Mouse (Mus musculus): ENCODE measurements around the gene Aox2. TPM values are rescaled to one million over a fixed set of nuclear protein-coding genes. Genes with fewer than 3 reads are reported as not detected.
A peak's percentile ranks its signal among the peaks of the same experiment; 100 is the strongest.

Aox2 gene
- total RNA-seq, 1 experiment from 2014 or later = 0.09 TPM

DNA sequence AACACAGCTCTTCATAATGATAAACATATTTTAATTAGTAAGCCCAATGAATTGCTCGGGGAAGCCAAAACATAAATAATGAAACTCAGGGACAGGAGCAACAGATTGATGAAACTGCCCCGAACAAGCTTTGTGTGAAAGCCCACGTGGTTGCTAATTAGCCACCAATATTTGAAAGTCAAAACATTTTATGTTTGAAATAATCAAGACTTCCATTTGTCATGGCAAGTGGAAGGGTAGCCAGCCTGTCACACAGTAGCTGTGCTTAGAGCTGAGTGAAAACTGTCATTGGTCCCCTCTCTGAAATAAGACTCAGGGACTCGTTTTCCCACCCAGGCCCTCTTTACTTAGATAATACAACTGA lies 3.5 kb downstream of the Aox2 start:
- ATAC-seq (replicated peaks; ENCODE audit: low read depth, poor library complexity, severe bottlenecking) = no peak

- no peak for ATAC-seq (replicated peaks; ENCODE audit: low read depth, poor library complexity, severe bottlenecking)
Measured at GRCm38 (mm10) chr1:58284505-58284904, 6.4 kb downstream of the Aox2 start.

GRCm38 (mm10) chr1:58288091-58288490 lies 10.0 kb downstream of the Aox2 start:
- ATAC-seq (replicated peaks; ENCODE audit: low read depth, poor library complexity, severe bottlenecking) = no peak

DNA sequence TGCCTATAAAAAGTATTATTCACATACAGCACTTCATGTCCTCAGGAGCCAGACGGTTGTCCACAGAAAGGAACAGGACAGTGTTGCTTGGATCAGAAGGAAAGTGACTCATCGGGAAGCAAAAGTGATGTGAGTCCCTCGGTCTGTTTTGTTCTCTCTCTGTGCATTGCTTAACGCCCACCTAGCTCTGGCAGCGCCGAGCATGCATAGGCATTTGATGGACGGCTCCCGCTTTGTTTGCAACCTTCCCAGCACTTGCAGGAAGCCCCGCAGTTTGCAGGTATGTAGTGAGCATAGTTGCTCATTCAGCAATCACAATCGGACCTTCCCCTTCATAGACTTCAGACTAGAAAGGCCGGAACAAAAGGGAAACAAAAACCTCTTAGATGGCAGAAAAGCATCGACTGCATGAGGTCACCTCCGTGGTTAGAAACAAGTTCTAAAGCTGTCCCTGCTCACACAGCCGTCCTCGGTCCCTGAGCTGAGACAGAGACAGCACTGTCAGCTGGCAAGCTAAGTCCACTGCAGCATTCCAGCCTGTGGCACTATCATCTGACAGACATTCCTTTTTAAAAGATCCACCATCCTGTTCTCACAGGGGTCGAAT lies 11.8 kb downstream of the Aox2 start:
- no peak for ATAC-seq (replicated peaks; ENCODE audit: low read depth, poor library complexity, severe bottlenecking)

- ATAC-seq (replicated peaks; ENCODE audit: low read depth, poor library complexity, severe bottlenecking) = no peak
Measured at GRCm38 (mm10) chr1:58291394-58292300, 13.5 kb downstream of the Aox2 start.

DNA sequence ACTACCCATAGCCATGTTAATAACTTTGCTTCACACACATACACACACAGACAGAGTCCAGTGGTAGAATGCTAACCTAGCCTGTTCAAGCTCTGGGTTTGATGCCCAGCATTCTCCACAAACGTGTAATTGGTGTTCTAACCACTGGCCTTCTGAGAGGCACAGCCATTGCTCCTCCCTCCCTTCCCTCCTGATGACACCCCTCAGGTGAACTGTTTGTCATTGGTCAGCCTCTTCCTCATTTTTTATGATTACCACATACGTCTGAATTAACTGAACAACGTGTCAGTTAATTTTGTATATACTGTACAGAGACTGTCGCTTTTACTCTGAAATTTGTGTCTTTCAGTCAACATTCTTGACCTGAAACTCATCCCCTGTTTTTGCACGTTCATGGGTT lies 16.6 kb downstream of the Aox2 start:
- 0 out of 2 replicates have a peak, but pooled peaks have one; percentile 10 for ATAC-seq (replicated peaks; ENCODE audit: low read depth, poor library complexity, severe bottlenecking)

GRCm38 (mm10) chr1:58296278-58296677 lies 18.2 kb downstream of the Aox2 start:
- peak; percentile 97 for ATAC-seq (replicated peaks; ENCODE audit: low read depth, poor library complexity, severe bottlenecking)

DNA sequence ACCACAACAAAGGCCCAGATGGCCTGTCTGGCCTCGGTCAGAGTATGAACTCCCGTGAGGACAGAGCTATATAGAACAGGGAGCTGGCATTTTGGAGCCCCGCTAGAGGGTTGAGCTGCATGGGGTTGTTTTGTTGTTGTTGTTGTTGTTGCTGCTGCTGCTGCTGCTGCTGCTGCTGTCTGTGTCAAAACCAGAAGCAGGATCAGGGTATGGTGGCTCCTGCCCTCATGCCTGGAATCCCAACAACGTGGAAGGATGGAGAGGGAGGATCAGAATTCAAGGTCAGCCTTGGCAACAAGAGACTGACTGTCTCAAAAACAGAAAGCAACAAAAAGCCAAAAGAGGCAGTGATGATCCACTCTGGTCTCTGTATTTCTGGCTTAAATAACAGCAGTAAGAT lies 18.7 kb downstream of the Aox2 start:
- ATAC-seq (replicated peaks; ENCODE audit: low read depth, poor library complexity, severe bottlenecking) = no peak

GRCm38 (mm10) chr1:58298347-58298746 lies 20.2 kb downstream of the Aox2 start:
- ATAC-seq (replicated peaks; ENCODE audit: low read depth, poor library complexity, severe bottlenecking) = no peak

- no peak for ATAC-seq (replicated peaks; ENCODE audit: low read depth, poor library complexity, severe bottlenecking)
Measured at GRCm38 (mm10) chr1:58301073-58301472, 22.9 kb downstream of the Aox2 start.

- no peak for ATAC-seq (replicated peaks; ENCODE audit: low read depth, poor library complexity, severe bottlenecking)
Measured at GRCm38 (mm10) chr1:58302015-58302414, 23.9 kb downstream of the Aox2 start.

- no peak for ATAC-seq (replicated peaks; ENCODE audit: low read depth, poor library complexity, severe bottlenecking)
Measured at GRCm38 (mm10) chr1:58303009-58303408, 24.9 kb downstream of the Aox2 start.

- peak; percentile 96 for ATAC-seq (replicated peaks; ENCODE audit: low read depth, poor library complexity, severe bottlenecking)
Measured at GRCm38 (mm10) chr1:58303726-58304125, 25.6 kb downstream of the Aox2 start.

GRCm38 (mm10) chr1:58304296-58304695 lies 26.2 kb downstream of the Aox2 start:
- ATAC-seq (replicated peaks; ENCODE audit: low read depth, poor library complexity, severe bottlenecking) = peak; percentile 20; the same call in 1 of the 2 replicates

- ATAC-seq (replicated peaks; ENCODE audit: low read depth, poor library complexity, severe bottlenecking) = no peak
Measured at GRCm38 (mm10) chr1:58307181-58307580, 29.1 kb downstream of the Aox2 start.

- ATAC-seq (replicated peaks; ENCODE audit: low read depth, poor library complexity, severe bottlenecking) = no peak
Measured at GRCm38 (mm10) chr1:58308594-58308993, 30.5 kb downstream of the Aox2 start.

- no peak for ATAC-seq (replicated peaks; ENCODE audit: low read depth, poor library complexity, severe bottlenecking)
Measured at GRCm38 (mm10) chr1:58309853-58310252, 31.7 kb downstream of the Aox2 start.

GRCm38 (mm10) chr1:58311221-58311864 lies 33.2 kb downstream of the Aox2 start:
- peak; percentile 88 for ATAC-seq (replicated peaks; ENCODE audit: low read depth, poor library complexity, severe bottlenecking)

DNA sequence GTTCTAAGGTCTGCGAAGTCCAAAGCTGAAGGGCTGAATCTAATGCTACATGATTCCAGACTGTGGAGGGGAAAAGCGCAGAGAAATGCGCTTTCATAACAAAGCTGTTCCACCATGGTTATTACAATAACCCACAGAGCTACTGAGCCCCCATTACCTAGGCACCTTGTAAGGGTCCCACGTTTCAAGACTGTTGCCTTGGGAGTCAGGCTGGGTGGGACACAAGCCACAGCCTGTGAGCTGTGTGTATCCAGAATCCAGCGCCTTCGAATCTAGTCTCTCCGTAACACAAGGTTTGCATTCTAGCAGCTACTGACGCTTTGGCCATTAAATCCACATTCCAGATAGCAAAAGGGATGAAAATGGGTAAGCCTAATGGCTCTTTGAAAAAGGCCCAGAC lies 35.0 kb downstream of the Aox2 start:
- no peak for ATAC-seq (replicated peaks; ENCODE audit: low read depth, poor library complexity, severe bottlenecking)

- ATAC-seq (replicated peaks; ENCODE audit: low read depth, poor library complexity, severe bottlenecking) = no peak
Measured at GRCm38 (mm10) chr1:58315532-58315931, 37.4 kb downstream of the Aox2 start.

DNA sequence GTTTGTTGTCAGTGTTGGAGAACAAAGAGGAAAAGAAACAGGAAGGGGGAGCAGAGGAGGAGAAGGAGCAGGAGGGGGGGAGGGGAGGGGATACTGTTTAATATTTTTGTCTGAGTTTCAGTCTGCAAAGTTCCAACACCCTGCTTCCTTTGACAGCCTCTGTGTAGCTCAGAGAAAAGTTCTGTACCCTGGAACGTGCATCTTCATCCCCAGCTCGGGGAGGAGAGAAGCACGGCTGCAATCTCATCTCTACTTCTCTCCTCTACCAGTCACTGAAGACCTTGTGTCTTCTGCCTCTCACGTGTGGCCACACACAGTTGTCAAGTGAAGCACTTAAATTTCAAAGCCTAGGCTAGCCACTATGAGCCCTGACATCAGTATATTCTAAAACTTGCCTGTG lies 55.1 kb downstream of the Aox2 start:
- no peak for ATAC-seq (replicated peaks; ENCODE audit: low read depth, poor library complexity, severe bottlenecking)
